Mouse (Mus musculus) heart, embryonic 16.5 days (tissue): ENCODE data around the gene Lsm7. TPM values are rescaled to one million over a fixed set of nuclear protein-coding genes. Genes with fewer than 3 reads are reported as not detected.
"Not testable (repeated sequence)": the region's sequence is repeated elsewhere in the genome, so short reads cannot be mapped to it uniquely, and the experiment has no call there.

ENCODE experiments used
- ATAC-seq: fragments of 200-750 bp; cut with Nextera tagmentation; replicated peaks from 2 replicates; pipeline ENCODE4 v1.8.0; 2017; ENCODE audit warnings: moderate number of reproducible peaks; ENCODE audit not compliant: insufficient read depth, low FRiP score; ENCODE audit errors: extremely low read depth
- H3K27ac ChIP-seq: fragments of 300-500 bp; sonication (generic); 2 replicates; pipeline ENCODE4 v1.5.1; 2014; ENCODE audit warnings: mild to moderate bottlenecking, low read length, control low read depth, moderate library complexity
- H3K27me3 ChIP-seq: fragments of 300-500 bp; sonication (generic); 2 replicates; pipeline ENCODE4 v1.6.1; 2014; ENCODE audit warnings: low read length, mixed read lengths; ENCODE audit not compliant: control insufficient read depth, insufficient read depth
- H3K36me3 ChIP-seq: fragments of 300-500 bp; sonication (generic); 2 replicates; pipeline ENCODE4 v1.6.1; 2014; ENCODE audit not compliant: control insufficient read depth, insufficient read depth
- H3K4me1 ChIP-seq: fragments of 300-500 bp; sonication (generic); 2 replicates; pipeline ENCODE4 v1.6.1; 2014; ENCODE audit warnings: low read length, mixed read lengths; ENCODE audit not compliant: control insufficient read depth, insufficient read depth
- H3K4me2 ChIP-seq: fragments of 300-500 bp; sonication (generic); 2 replicates; pipeline ENCODE4 v1.6.1; 2014; ENCODE audit warnings: low read depth, mild to moderate bottlenecking, control low read depth, low read length
- H3K4me3 ChIP-seq: fragments of 300-500 bp; sonication (generic); 2 replicates; pipeline ENCODE4 v1.5.1; 2014; ENCODE audit warnings: mild to moderate bottlenecking, control low read depth, low read length
- H3K9ac ChIP-seq: fragments of 300-500 bp; sonication (generic); 2 replicates; pipeline ENCODE4 v1.6.1; 2014; ENCODE audit warnings: low read length, control low read depth
- H3K9me3 ChIP-seq: fragments of 300-500 bp; sonication (generic); replicated peaks from 2 replicates; pipeline ENCODE4 v1.6.1; 2016; ENCODE audit warnings: low read length; ENCODE audit not compliant: control insufficient read depth
- WGBS: fragments of 180-500 bp; shearing (Covaris S2); extraction: QIAGEN DNeasy Blood & Tissue Kit; methylation state at CpG from one replicate; pipeline ENCODE4 v1.1.7; 2014; 5-methylcytosine and 5-hydroxymethylcytosine counted together
- polyA plus RNA-seq: library from polyadenylated mRNA; unstranded; fragments of >200 nt; fragmentation: Nextera tagmentation; extraction: Ambion mirVana; gene quantifications from 2 replicates; pipeline ENCODE4 v1.2.1, GENCODE M21; 2015

Gene Lsm7
- polyA plus RNA-seq, 1 experiment from 2014 or later: 148 TPM

- not testable (repeated sequence) for H3K4me1 ChIP-seq, H3K36me3 ChIP-seq, H3K9me3 ChIP-seq, ATAC-seq, H3K4me3 ChIP-seq, H3K9ac ChIP-seq, H3K27ac ChIP-seq, H3K4me2 ChIP-seq, H3K27me3 ChIP-seq
- WGBS: 86% methylated on average over 3 of the region's 3 CpGs
Measured at GRCm38 (mm10) chr10:80816303-80816702, 38.7 kb downstream of the Lsm7 start.

GRCm38 (mm10) chr10:80814800-80815199, 40.2 kb downstream of the Lsm7 start:
- no peak overlapping the region for H3K4me2 ChIP-seq
- no peak for ATAC-seq
- no peak overlapping the region for H3K27ac ChIP-seq
- no peak overlapping the region for H3K9ac ChIP-seq
- peaks cover 2% of the 10 kb centered on the region; the same call in 1 of the 2 replicates for H3K27me3 ChIP-seq
- no peak overlapping the region for H3K4me3 ChIP-seq
- H3K36me3 ChIP-seq: no peaks in the 10 kb centered on the region
- 66% methylated on average over 7 of the region's 7 CpGs for WGBS
- no peaks in the 10 kb centered on the region for H3K9me3 ChIP-seq
- H3K4me1 ChIP-seq: peaks cover 7% of the 10 kb centered on the region

GRCm38 (mm10) chr10:80813366-80813765, 41.6 kb downstream of the Lsm7 start, which contains the start of gene Jsrp1:
Gene Jsrp1 (minus strand): TSS chr10:80813498.
- H3K9me3 ChIP-seq: no peaks in the 10 kb centered on the region
- H3K36me3 ChIP-seq: no peaks in the 10 kb centered on the region
- H3K27ac ChIP-seq: no peak within 1 kb of the TSS
- no peak within 1 kb of the TSS for H3K4me3 ChIP-seq
- 0 out of 2 replicates have a peak within 1 kb of the TSS, but pooled peaks have one; percentile 16 for H3K9ac ChIP-seq
- H3K27me3 ChIP-seq: peaks cover 2% of the 10 kb centered on the region; the same call in 1 of the 2 replicates
- no peak for ATAC-seq
- WGBS: 61% methylated on average over 4 of the region's 4 CpGs
- peaks cover 19% of the 10 kb centered on the region for H3K4me1 ChIP-seq
- H3K4me2 ChIP-seq: no peak within 1 kb of the TSS

GRCm38 (mm10) chr10:80812391-80813041, 42.5 kb downstream of the Lsm7 start:
- Histone ChIP-seq H3K9me3 (no peaks in the 10 kb centered on the region), H3K27ac (no peak overlapping the region), H3K4me3 (no peak overlapping the region), H3K9ac (0 out of 2 replicates have a peak overlapping the region, but pooled peaks have one; percentile 16), H3K27me3 (peaks cover 2% of the 10 kb centered on the region; the same call in 1 of the 2 replicates), H3K4me2 (no peak overlapping the region), H3K4me1 (peaks cover 26% of the 10 kb centered on the region), H3K36me3 (no peaks in the 10 kb centered on the region)
- ATAC-seq: no peak
- WGBS: 31% methylated on average over 5 of the region's 5 CpGs

DNA sequence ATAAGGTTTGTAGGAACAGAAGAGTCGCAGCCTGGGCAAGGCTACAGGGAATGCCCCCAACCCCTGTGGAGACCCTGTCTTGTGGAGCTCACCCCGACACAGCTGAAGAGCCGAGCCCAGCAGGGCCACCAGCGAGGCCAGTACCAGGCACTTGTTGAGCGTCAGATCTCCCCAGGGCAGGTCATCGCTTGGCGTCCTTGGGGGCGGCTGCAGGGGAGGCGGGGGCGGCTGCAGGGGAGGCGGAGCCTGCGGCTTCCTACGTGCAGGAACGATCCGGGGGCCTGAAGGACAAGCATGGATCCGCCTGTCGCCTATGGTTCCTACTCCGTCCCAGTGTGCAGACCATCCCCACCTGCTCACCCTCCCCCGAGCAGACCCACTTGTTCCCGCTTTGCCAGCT, 44.9 kb downstream of the Lsm7 start:
- 0 out of 2 replicates have a peak, but pooled peaks have one; percentile 10 for ATAC-seq
- Histone ChIP-seq H3K4me3 (peak overlapping the region; percentile 36), H3K9me3 (no peaks in the 10 kb centered on the region), H3K27ac (peak overlapping the region; percentile 49), H3K4me2 (peak overlapping the region; percentile 57), H3K36me3 (no peaks in the 10 kb centered on the region; the same call in 1 of the 2 replicates), H3K9ac (peak overlapping the region; percentile 67), H3K4me1 (peaks cover 42% of the 10 kb centered on the region), H3K27me3 (peaks cover 4% of the 10 kb centered on the region; the same call in 1 of the 2 replicates)
- WGBS: 4% methylated on average over 20 of the region's 20 CpGs

- Histone ChIP-seq H3K9ac (peak overlapping the region; percentile 67), H3K4me1 (peaks cover 50% of the 10 kb centered on the region), H3K4me3 (peak overlapping the region; percentile 29), H3K27me3 (peaks cover 4% of the 10 kb centered on the region; the same call in 1 of the 2 replicates), H3K4me2 (peak overlapping the region; percentile 57), H3K27ac (0 out of 2 replicates have a peak overlapping the region, but pooled peaks have one; percentile 20), H3K36me3 (peaks cover 4% of the 10 kb centered on the region; the same call in 1 of the 2 replicates), H3K9me3 (no peaks in the 10 kb centered on the region)
- ATAC-seq: no peak
- 8% methylated on average over 18 of the region's 18 CpGs for WGBS
Measured at GRCm38 (mm10) chr10:80808985-80809632, 45.9 kb downstream of the Lsm7 start.

DNA sequence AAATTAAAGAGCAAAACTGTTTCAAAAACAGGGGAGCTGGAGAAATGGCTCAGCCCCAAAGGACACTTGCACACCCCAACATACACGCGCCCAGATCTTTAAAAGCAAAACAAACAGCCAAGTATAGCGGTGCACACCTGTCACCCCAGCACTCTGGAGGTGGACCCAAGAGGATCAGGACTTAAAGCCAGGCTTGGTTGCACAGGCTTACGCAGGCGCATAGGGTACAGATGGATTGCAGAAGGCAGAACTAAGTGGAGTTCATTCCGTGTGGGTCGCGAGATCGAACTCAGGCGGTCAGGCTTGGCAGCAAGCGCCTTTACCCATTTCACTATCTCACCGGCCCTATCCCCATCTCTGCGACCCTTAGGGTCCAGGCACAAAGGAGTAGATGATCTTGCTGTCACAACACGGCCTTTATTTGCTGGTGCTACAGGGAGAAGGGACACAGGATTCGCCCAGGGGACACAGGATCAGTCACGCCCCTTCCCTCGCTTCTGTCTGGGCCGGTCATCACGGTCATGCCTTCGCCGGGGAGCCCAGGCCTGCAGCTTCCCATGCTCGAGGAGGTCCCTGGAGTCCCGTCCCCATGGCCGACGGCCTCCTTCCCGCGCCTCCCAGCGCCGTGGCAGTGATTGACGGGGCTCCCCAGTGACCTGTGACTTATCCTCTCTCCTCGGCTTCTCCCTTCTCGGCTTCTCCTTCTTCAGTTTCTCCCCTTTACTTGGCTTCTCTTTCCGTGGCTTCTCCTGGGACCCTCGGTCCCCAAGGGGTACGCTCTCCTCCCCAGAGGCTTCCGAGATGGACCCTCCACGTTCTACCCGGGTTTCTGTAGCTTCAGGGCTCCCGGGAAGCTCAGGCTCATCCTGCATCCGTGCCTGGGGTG, 46.7 kb downstream of the Lsm7 start:
- H3K9ac ChIP-seq: peak overlapping the region; percentile 67
- peak overlapping the region; percentile 29 for H3K4me3 ChIP-seq
- no peaks in the 10 kb centered on the region for H3K9me3 ChIP-seq
- H3K4me1 ChIP-seq: peaks cover 50% of the 10 kb centered on the region
- H3K27me3 ChIP-seq: peaks cover 4% of the 10 kb centered on the region; the same call in 1 of the 2 replicates
- H3K4me2 ChIP-seq: peak overlapping the region; percentile 89
- H3K27ac ChIP-seq: peak overlapping the region; percentile 84
- ATAC-seq: no peak
- 25% methylated on average over 40 of the region's 40 CpGs for WGBS
- peaks cover 11% of the 10 kb centered on the region for H3K36me3 ChIP-seq

- WGBS: under 1% methylated on average over 58 of the region's 58 CpGs
Measured at GRCm38 (mm10) chr10:80807057-80807627, 47.9 kb downstream of the Lsm7 start.

More at GRCm38 (mm10) chr10:80807057-80807627, 47.9 kb downstream of the Lsm7 start:
- no peaks in the 10 kb centered on the region for H3K9me3 ChIP-seq
- peak overlapping the region; percentile 73 for H3K9ac ChIP-seq
- H3K36me3 ChIP-seq: peaks cover 23% of the 10 kb centered on the region
- H3K4me1 ChIP-seq: peaks cover 50% of the 10 kb centered on the region
- H3K27ac ChIP-seq: peak overlapping the region; percentile 84
- peak overlapping the region; percentile 57 for H3K4me3 ChIP-seq
- peaks cover 2% of the 10 kb centered on the region; the same call in 1 of the 2 replicates for H3K27me3 ChIP-seq
- ATAC-seq: peak; percentile 75
- peak overlapping the region; percentile 89 for H3K4me2 ChIP-seq
